Mouse (Mus musculus): ENCODE measurements around the gene Il22ra2.

DNA sequence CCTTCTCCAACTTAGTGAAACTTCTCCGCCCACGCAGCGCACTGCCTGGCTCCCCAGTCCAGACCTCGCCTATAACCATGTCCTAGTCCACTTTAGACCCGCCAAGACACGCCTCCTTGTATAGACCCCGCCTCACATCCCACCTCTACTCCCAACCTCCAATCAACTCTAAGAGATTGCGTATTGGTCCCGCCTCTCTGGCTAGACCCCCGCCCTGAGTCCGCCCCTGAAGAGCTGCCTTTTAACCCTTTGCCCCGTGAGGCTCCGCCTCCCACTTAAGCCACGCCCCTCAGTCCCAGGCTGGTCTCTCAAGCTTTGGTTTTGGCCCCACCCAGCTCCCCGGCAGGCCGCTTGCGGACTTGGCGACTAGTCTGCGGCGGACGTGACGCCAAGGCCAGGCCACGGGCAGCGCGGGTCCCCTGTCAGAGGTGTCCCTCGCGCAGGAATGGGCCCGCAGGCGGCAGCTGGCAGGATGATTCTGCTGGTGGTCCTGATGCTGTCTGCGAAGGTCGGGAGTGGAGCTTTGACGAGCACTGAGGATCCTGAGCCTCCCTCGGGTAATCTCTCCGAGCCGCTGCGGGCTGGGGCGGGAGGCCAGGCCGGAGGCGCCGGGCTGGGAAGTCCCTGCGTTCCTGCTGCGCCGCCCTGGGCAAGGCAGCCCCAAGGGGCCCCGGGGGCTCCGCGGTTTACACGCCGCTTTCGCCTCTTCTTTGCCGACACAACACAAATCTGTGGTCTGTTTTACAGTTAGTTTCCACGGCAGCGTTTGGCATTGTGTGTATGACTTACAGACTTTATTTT lies 30.0 kb upstream of the Il22ra2 start, which contains the start of gene Ifngr1:
- TF ChIP-seq EP300 (IDR thresholded peaks at IDR 0.05; ENCODE audit: low read depth) (no peak), CTCF (IDR thresholded peaks at IDR 0.05; ENCODE audit: low read depth) (no peak)
